Mouse (Mus musculus) brain, embryonic 14.5 days (tissue): Measurements from ENCODE around the gene Ndufa6.

ENCODE experiments used
- CTCF ChIP-seq: fragments of 200-500 bp; IDR thresholded peaks from 2 replicates; pipeline ENCODE4 v1.5.1; 2012; ENCODE audit warnings: inconsistent platforms, mild to moderate bottlenecking, moderate library complexity, borderline replicate concordance; ENCODE audit not compliant: insufficient read depth, insufficient read length; ENCODE audit errors: extremely low read depth
- POLR2A ChIP-seq: fragments of 200-500 bp; IDR thresholded peaks from 2 replicates; pipeline ENCODE4 v1.6.1; 2012; ENCODE audit warnings: mild to moderate bottlenecking, inconsistent platforms, borderline replicate concordance; ENCODE audit not compliant: poor library complexity, insufficient read depth, insufficient read length, severe bottlenecking; ENCODE audit errors: extremely low read depth

- no peak for TF ChIP-seq CTCF
- no peak for TF ChIP-seq POLR2A
These were observed 22.4 kb upstream of the Ndufa6 start for GRCm38 (mm10) chr15:82376393-82377138.
